Mouse (Mus musculus) liver (tissue): Measurements from ENCODE around the gene Kif2c.

Experiments
- DNase-seq: peaks from one replicate; pipeline ENCODE4 v3.0.0-alpha.2; 2020; ENCODE audit warnings: mixed read lengths

The Kif2c gene

DNA sequence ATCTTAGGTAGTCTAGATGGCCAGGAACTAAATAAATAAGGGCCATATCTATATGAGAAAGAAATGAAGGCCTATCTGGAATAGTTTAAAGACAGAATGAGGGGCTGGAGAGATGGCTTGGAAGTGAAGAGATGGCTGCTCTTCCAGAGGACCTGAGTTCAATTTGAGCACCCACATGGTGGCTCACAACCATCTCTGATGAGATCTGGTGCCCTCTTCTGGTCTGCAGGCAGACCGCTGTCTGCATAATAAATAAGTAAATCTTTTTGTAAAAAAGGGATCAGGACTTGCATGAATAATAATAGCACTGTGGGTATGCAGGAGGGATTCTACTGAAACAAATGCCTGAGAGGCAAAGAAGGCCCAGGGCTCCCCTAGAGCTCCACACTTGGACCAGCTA, 69.2 kb downstream of the Kif2c start:
- no peak for DNase-seq

- no peak for DNase-seq
Measured at GRCm38 (mm10) chr4:117110985-117111384, 71.5 kb downstream of the Kif2c start.

DNA sequence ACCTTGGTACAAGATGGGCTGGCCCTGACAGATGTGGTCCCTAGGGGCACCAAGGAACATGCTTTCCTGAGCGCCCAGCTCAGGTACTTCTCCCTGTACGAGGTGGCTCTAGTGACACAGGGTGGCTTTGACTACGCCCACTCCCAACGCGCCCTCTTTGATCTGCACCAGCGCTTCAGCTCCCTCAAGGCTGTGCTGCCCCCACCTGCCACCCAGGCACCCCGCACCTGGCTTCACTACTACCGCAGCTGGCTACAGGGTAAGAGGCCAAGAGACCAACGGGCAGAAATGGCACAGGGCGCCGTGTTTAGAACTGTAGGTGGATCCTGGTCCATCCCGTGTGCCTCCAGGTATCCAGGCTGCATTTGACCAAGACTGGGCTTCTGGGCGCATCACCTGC, 72.2 kb downstream of the Kif2c start:
- DNase-seq, result no peak
